Mouse (Mus musculus) common myeloid progenitor, adult 5-6 weeks (primary cell): ENCODE results near the gene Supt3. TPM values are rescaled to one million over a fixed set of nuclear protein-coding genes. Genes with fewer than 3 reads are reported as not detected.
A peak's percentile ranks its signal among the peaks of the same experiment; 100 is the strongest.

Source experiments
- ATAC-seq: replicated peaks from 2 replicates; pipeline ENCODE4 v1.8.0; 2016; ENCODE audit warnings: low read depth, mild to moderate bottlenecking, moderate TSS enrichment, inconsistent platforms; ENCODE audit not compliant: poor library complexity, severe bottlenecking
- total RNA-seq: library from RNA; stranded (forward); fragments of 200-1000, 187-1606 nt; gene quantifications from 2 replicates; pipeline ENCODE4 v1.2.3, GENCODE M21; 2017

Supt3 gene
- total RNA-seq, result 15.7 and 18.0 TPM in 2 replicates

DNA sequence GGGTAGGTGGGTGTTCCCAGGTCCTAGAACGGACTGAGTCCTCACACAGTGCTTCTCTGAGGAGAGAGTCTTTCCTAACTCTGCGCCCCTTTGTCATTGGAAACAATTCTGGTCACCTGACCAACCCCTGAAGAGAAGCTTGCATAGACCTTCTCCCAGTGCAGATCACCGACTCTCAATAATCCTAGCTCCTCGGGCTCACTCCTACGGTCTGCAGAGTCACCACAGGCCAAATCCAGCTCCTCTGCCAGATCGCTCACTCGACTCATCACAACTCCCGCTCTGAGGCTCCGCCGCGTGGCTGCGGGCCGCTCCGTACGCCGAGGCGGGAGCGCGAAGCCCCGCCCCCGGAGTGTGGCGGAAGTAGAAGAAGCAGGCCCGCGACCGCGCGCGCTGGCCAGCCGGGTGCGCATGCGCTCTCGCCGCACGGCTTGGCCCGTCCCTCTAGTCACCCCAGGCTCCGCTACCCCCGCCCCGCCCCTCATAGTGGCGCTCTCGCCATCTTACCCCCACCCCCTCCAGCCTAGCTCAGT lies at the start of gene Supt3:
Gene Supt3, plus strand, starts transcription at position 415 of the 533 bp plus-strand sequence.
- ATAC-seq, result peak; percentile 77

GRCm38 (mm10) chr17:44727675-44728074 lies 49.3 kb upstream of the Supt3 start:
- no peak for ATAC-seq

DNA sequence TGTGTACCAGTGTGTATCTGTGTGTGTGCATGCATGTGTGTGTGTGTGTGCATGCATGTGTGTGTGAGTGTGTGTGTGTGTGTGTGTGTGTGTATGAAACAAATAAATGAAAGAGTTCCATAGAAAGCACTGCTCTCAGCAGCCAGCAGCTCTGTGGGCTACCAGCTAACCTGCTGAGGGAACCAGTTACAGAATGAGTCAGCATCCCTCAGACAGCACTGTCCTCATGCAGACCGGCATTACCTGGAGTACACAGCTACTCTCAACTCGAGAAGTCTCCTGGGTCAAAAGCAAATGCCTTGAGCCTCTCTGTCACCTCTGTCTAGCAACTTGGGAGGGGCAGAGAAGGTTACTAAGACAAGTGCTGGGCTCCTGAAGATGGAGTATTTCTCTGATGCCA lies 48.5 kb upstream of the Supt3 start:
- peak; percentile 59; the same call in 1 of the 2 replicates for ATAC-seq

DNA sequence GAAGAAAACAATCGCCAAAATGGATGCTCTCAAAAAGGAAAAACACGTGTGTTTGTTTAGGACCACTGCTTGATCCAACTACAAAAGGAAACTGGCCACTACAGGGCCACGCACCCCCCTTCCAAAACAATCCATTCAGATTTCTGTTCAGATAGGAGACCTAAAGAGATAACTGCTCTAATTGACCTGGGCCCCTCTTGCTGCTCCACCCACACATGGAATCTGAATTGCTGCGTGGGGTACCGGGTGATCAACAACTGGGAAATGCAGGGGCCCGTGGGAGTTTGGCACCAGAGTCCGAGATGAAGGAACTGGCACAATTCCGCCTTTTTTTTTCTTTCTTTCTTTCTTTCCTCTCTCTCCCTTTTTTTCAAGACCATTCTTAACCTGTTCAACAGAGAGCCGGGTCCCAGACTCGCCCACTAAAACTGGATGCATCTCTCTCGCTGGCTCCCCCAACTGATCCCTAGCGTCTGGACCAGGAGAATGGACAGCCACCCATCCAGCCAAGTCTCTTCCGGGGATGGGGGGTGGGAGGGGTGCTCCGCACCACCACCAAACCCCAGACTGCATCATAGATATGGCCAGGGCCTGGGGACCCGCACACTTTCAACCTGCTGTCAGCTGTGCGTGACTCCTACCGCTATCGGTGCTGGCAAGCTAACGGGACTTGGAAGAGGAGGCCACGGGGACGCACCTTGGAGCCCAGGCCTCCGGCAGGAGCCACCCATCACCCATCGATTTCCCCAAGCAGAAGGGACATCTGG lies 43.2 kb upstream of the Supt3 start:
- ATAC-seq, result no peak

GRCm38 (mm10) chr17:44734501-44735222 lies 42.3 kb upstream of the Supt3 start:
- peak; percentile 44 for ATAC-seq

- peak; percentile 17 for ATAC-seq
Measured at GRCm38 (mm10) chr17:44735223-44735990, 41.5 kb upstream of the Supt3 start.

- peak; percentile 43 for ATAC-seq
Measured at GRCm38 (mm10) chr17:44735991-44736561, 40.9 kb upstream of the Supt3 start.

DNA sequence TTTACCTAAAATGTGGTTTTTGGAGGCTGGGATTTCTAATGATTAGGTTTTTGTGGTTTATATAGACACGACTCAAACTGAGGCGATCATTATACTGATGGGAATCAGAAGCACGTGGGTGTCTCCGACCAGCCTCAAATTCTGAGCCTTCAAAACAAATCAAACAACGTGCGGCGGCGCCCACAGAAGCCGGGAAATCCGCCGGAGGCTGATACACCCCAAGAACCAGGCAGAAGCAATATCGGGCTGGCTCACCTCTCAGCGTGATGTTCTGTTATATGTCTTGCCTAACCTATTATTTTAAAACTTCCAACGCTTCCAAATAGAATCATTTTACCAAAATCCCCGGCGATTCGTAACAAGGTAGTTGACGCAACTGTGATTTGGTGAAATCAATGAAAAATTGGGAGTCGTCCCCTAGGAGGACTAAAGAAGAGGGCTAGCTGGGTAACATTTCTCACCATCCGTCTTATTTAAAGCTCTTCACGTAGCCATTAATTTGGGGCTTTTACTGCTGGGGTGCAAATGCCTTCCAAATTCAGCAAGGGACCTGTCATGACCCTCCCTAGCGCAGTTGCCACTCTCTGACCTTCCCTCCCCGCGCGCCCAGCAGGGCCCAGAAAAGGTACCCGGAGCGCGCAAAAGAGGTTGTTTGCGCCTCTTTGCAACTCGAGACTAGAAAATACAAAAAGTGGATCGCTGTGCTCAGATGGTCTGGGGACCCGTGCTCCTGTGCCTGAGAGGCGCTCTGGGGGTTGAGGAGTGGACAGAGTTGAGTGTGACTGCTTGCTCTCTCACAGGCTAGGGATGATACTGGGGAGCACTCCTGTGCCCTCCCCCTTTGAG lies 39.5 kb upstream of the Supt3 start:
- no peak for ATAC-seq

DNA sequence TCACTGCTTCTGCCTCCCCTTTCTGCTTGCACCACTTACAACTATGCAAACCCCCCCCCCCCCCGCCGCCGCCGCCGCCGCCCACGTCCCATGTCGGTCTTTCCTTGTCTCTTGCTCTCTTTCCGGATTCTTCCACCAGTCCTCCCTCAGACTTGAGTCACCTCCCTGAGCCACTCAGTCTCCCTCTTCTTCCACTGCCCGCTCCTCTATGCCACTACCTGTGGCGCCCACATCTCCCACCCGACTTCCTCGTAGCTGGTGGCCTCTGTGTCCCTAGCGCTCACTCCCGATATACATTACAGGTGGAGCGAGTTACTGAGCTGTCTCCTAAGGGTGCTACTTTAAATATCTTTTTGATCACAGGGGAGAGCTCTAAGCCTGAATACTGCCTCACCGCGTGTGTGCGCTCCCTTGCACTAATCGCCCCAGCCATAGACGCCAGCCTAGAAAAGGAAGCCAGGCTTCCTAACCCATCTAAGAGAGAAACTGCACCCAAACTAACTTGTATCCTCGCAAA lies 38.8 kb upstream of the Supt3 start:
- ATAC-seq, result no peak

DNA sequence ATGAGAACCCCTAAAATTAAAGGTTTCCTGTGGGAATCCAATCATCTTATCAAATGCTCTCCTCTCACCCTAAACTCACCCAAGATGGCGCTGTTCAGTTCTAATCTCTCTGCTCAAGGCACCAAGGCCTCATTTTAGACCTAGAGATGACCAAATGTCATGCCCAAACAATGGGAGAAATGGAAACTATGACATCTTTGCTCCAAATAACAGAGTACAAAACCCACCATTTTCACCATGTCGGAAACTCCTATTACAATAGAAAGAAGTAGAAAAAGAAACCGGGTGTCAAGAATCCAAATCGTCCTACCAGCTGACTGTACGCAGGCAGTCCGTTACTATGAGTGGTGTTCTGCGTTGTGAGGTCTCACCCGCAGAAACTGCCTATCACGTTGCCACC lies 34.7 kb upstream of the Supt3 start:
- no peak for ATAC-seq

GRCm38 (mm10) chr17:44743780-44744179 lies 33.2 kb upstream of the Supt3 start:
- no peak for ATAC-seq

DNA sequence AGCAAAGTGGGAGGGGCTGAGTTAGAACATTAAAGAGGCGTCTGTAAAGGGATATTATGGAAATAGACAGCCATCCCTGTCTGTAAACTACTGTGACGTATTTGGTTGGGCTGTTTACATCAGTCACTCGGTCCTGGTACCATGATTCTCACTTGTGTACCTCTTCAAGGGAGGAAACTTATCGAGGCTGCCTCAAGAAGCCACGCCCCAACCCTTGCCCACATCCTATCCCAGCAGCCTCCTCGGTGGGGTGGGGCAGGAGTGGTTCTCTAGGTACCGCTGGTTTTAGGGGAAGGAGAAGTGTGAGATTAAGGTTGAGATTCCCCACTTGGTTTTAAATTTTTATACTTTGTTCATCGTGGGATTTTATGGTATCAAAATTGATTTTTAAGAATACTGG lies 31.6 kb upstream of the Supt3 start:
- ATAC-seq, result no peak

DNA sequence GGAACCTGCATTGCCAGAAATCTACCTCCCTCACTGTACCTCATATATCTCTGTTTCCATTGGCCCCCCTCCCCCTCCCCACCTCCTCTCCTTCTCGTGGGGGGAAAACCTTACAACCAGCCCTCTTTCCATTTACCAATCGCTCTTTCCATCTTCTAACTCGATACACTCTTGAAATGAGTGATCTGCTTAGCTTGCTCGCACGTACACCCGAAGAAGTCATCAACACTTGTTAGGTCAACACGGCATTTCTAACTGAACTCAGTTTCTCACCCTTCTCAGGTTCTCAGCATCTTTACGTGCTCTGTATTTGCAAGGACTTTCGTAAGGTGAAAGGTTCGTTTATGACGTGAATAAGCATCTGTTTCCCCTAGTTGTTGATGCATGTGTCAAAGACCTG lies 10.6 kb upstream of the Supt3 start:
- no peak for ATAC-seq

GRCm38 (mm10) chr17:44766975-44767374 lies 10.0 kb upstream of the Supt3 start:
- no peak for ATAC-seq

DNA sequence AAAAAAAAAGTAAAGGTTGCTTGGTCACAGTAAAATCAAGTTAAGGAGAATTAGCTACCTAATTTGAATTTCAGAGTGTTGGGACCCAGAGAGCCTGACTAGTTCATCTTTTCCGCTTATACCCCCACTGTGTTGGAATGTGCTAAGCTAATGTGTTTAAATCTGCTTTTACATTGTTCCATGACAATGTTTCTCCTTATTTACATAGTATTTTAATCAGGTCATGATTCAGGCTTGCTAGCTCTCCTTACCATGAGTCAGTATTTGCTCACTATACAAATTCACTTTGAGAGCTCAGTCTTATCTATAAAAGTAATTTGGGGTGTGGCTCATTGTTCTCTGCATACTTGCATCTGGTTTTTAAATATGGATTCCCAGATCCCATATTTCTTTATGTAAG lies 9.6 kb upstream of the Supt3 start:
- no peak for ATAC-seq

GRCm38 (mm10) chr17:44768522-44768921 lies 8.4 kb upstream of the Supt3 start:
- ATAC-seq, result no peak

GRCm38 (mm10) chr17:44770871-44771270 lies 6.1 kb upstream of the Supt3 start:
- ATAC-seq, result no peak

DNA sequence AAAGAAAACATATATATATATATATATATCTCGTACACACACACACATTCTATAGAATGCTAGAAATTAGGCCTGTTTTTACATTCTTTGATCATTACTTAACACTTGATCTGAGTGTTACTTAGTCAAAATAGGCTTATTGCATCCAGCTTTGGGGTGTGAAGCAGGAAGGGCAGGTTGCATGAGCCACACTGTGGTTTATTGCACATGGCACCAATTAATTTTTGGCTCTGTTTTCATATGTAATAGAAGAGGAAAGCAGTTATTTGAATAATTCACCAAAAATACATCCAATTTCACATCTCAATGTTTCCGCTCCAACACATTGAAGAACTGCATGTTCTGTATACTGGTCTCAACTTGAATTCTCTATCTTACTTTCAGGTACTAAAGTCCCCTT lies 4.4 kb upstream of the Supt3 start:
- ATAC-seq, result no peak

DNA sequence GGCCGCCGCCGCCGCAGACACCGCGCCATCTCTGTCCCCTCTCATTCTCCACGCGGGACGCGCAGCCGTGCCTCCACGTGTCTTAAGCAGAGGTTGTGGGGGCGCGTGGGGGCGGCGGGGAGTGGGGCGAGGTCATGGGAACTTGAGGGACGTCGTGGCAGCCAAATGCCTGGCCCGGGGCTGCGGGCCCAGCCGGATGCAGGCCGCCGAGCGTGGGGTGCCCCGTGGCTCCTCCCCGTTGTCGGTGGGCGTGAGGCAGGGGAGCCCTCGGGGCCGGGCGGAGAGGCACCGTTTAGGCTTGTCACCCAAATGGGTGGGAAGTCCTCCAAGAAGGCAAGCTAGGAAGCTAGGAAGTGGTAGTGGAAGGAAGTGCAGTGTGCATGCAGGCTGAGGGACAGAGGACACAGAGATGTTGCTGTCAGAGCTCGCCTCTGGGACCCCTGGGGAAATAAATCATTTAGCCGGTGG lies 419 bp downstream of the Supt3 start:
- peak; percentile 82 for ATAC-seq
